Mouse (Mus musculus) neural tube, embryonic 15.5 days (tissue): ENCODE measurements around the gene Cldn3. TPM values are rescaled to one million over a fixed set of nuclear protein-coding genes. Genes with fewer than 3 reads are reported as not detected.
"Not testable (repeated sequence)": the region's sequence is repeated elsewhere in the genome, so short reads cannot be mapped to it uniquely, and the experiment has no call there.

ENCODE experiments used
- ATAC-seq: fragments of 200-750 bp; cut with Nextera tagmentation; 2 replicates; pipeline ENCODE4 v1.8.0; 2017; ENCODE audit warnings: mild to moderate bottlenecking, moderate TSS enrichment, moderate library complexity; ENCODE audit not compliant: low FRiP score
- H3K27ac ChIP-seq: fragments of 300-500 bp; sonication (generic); replicated peaks from 2 replicates; pipeline ENCODE4 v1.5.1; 2015; ENCODE audit warnings: mild to moderate bottlenecking, inconsistent platforms
- H3K27me3 ChIP-seq: fragments of 300-500 bp; sonication (generic); replicated peaks from 2 replicates; pipeline ENCODE4 v1.6.1; 2015; ENCODE audit warnings: inconsistent platforms
- H3K36me3 ChIP-seq: fragments of 300-500 bp; sonication (generic); 2 replicates; pipeline ENCODE4 v1.6.1; 2015; ENCODE audit warnings: inconsistent platforms
- H3K4me1 ChIP-seq: fragments of 300-500 bp; sonication (generic); 2 replicates; pipeline ENCODE4 v1.6.1; 2015; ENCODE audit warnings: inconsistent platforms
- H3K4me2 ChIP-seq: fragments of 300-500 bp; sonication (generic); 2 replicates; pipeline ENCODE4 v1.6.1; 2015; ENCODE audit warnings: inconsistent platforms, mild to moderate bottlenecking, moderate library complexity
- H3K4me3 ChIP-seq: fragments of 300-500 bp; sonication (generic); replicated peaks from 2 replicates; pipeline ENCODE4 v1.5.1; 2015; ENCODE audit warnings: mild to moderate bottlenecking, inconsistent platforms
- H3K9ac ChIP-seq: fragments of 300-500 bp; sonication (generic); replicated peaks from 2 replicates; pipeline ENCODE4 v1.6.1; 2015; ENCODE audit warnings: mild to moderate bottlenecking, inconsistent platforms
- H3K9me3 ChIP-seq: fragments of 300-500 bp; sonication (generic); replicated peaks from 2 replicates; pipeline ENCODE4 v1.6.1; 2016; ENCODE audit warnings: inconsistent platforms
- WGBS: fragments of 180-500 bp; shearing (Covaris S2); methylation state at CpG from one replicate; pipeline ENCODE4 v1.1.7; 2015; ENCODE audit warnings: mixed read lengths; 5-methylcytosine and 5-hydroxymethylcytosine counted together
- polyA plus RNA-seq: library from polyadenylated mRNA; unstranded; fragments of >200 nt; fragmentation: Nextera tagmentation; extraction: Ambion mirVana; gene quantifications from 2 replicates; pipeline ENCODE4 v1.2.1, GENCODE M21; 2015

The Cldn3 gene
- 0.96 and 16.8 TPM in 2 replicates for polyA plus RNA-seq

DNA sequence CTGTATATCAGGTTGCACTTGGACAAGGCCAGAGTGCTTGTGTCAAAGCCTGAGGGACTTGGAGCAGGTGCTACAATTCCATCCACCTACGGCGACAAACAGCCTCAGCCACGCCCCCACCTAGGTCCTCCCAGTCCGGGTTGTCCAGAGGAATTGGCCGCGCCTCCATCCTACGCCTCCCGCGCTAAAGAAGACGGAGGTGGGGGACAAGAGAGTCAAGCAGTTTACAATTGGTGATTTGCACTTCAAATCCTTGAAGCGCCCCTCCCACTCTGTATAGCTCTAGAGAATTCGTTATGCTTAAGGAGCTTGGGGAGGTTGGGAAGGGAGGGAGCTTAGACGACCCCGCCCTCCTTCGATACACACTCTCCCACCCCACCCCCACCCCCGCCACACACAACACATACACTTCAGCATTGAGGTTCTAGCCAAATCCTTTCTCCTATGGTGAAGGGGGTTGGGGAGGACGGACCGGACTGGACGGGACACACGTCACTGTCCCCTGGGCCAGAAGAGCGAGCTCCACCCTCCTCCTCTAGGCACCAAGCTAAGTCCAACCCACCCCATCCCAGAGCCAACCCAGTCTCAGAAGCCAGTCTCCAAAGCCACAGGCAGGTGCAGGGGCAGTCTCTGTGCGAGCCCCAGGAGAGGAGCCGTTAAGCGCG lies at the start of gene Cldn3:
Gene Cldn3 (plus strand): TSS at position 582 of the 665 bp plus-strand sequence.
- Histone ChIP-seq H3K9ac (peak within 1 kb of the TSS; percentile 26; the same call in 1 of the 2 replicates), H3K9me3 (no peaks in the 10 kb centered on the region), H3K4me2 (peak within 1 kb of the TSS; percentile 45), H3K27me3 (peaks cover 54% of the 10 kb centered on the region), H3K4me3 (peak within 1 kb of the TSS; percentile 26), H3K36me3 (no peaks in the 10 kb centered on the region), H3K4me1 (peaks cover 19% of the 10 kb centered on the region), H3K27ac (no peak within 1 kb of the TSS)
- 4% methylated on average over 25 of the region's 25 CpGs for WGBS
- ATAC-seq: no peak

DNA sequence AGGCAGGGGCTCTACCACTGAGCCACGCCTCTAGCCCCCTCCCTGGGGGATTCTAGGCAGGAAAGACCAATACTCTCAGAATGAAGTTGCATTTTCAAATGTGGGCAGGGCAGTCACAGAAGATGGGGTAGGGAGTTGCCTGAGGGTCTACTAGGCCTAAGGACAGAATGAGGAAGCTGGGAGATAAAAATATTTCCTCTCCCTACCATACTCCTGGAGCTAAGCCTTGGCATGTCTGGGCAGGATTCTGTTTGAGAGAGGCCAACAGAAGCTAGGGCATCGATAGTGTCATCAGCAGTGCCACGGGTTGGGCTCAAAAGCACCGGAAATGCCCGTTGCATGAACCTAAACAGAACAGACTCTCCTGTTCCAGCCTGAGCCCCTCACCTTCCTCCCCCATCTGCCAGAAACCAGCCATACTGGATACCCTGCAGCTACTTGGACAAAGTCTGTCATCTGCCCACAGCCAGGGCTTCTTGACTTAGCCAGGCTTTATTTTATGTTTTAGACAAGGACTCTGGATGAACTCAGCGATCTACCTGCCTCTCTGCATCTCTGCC lies 49.3 kb upstream of the Cldn3 start:
- WGBS: 90% methylated on average over 6 of the region's 6 CpGs
- Histone ChIP-seq H3K9ac (no peak overlapping the region), H3K4me2 (no peak overlapping the region)

DNA sequence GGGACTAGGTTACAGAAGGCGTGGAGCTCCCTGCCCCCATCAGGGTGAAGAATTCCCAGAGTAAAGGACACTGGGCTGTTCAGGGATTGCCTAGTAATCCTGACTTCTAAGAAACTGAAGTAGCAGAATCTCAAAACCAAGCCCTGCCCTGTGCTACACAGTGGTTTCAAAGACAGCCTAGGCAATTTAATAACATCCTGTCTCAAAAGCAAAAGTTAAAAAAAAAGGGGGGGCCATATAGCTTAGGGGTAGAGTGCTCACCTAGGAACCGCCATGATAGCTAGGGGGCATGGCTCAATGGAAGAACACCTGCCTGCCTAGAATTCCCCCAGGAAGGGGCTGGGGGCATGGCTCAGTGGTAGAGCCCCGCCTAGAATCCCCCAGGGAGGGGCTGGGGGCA lies 46.9 kb upstream of the Cldn3 start:
- WGBS: 73% methylated on average over 3 of the region's 3 CpGs
- Histone ChIP-seq H3K9me3 (no peaks in the 10 kb centered on the region), H3K27ac (no peak overlapping the region), H3K36me3 (no peaks in the 10 kb centered on the region), H3K9ac (no peak overlapping the region), H3K27me3 (no peaks in the 10 kb centered on the region), H3K4me3 (no peak overlapping the region), H3K4me1 (no peaks in the 10 kb centered on the region), H3K4me2 (no peak overlapping the region)
- ATAC-seq: no peak

More for the DNA sequence above, 49.3 kb upstream of the Cldn3 start:
- no peaks in the 10 kb centered on the region for H3K9me3 ChIP-seq
- ATAC-seq: no peak
- H3K27me3 ChIP-seq: no peaks in the 10 kb centered on the region
- no peaks in the 10 kb centered on the region for H3K36me3 ChIP-seq
- H3K4me3 ChIP-seq: no peak overlapping the region
- peaks cover 8% of the 10 kb centered on the region for H3K4me1 ChIP-seq
- H3K27ac ChIP-seq: no peak overlapping the region

DNA sequence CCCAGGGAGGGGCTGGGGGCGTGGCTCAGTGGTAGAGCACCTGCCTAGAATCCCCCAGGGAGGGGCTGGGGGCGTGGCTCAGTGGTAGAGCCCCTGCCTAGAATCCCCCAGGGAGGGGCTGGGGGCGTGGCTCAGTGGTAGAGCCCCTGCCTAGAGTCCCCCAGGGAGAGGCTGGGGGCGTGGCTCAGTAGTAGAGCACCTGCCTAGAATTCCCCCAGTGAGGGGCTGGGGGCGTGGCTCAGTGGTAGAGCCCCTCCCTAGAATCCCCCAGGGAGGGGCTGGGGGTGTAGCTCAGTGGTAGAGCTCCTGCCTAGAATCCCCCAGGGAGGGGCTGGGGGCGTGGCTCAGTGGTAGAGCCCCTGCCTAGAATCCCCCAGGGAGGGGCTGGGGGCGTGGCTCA lies 46.5 kb upstream of the Cldn3 start:
- 87% methylated on average over 3 of the region's 7 CpGs for WGBS
- not testable (repeated sequence) for H3K9me3 ChIP-seq, ATAC-seq, H3K9ac ChIP-seq, H3K4me3 ChIP-seq, H3K4me1 ChIP-seq, H3K4me2 ChIP-seq, H3K27me3 ChIP-seq, H3K27ac ChIP-seq, H3K36me3 ChIP-seq

DNA sequence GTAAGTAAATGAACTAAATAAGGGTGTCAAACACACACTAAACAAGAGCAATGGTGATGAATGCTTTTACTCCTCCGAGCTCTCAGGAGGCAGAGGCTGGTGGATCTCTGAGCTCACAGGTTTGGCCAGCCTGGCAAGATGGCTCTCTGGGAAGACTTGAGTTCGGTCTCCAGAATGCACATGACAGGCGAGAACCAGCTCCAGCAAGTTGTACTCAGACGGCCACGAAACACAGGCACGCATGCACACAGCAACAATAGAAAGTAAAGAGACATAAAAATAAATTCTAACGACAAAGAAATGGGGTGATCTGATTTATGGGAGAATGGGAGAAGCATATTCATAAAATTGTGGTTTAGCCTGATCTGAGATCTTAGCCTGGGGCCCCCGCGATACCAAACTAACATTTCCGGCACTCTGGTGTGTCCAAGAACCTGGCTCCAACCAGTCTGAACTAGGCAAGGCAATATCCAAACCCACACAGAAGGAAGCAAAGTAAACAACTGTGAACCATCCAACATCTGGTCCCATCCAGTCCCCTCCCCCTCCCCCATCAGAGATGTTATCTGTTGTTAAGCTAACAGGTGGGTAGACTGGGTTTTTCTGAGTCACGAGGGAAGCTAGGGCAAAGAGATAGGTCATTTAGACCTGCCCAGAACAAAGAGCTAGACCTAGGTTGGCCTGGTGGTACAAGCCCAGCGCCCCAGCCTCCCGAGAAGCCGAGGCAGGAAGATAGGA lies 44.4 kb upstream of the Cldn3 start:
- no peak for ATAC-seq
- no peaks in the 10 kb centered on the region for H3K36me3 ChIP-seq
- H3K4me2 ChIP-seq: no peak overlapping the region
- no peaks in the 10 kb centered on the region for H3K9me3 ChIP-seq
- no peak overlapping the region for H3K4me3 ChIP-seq
- no peak overlapping the region for H3K9ac ChIP-seq
- peaks cover 7% of the 10 kb centered on the region for H3K4me1 ChIP-seq
- peaks cover 15% of the 10 kb centered on the region for H3K27me3 ChIP-seq
- no peak overlapping the region for H3K27ac ChIP-seq
- WGBS: 85% methylated on average over 14 of the region's 14 CpGs

DNA sequence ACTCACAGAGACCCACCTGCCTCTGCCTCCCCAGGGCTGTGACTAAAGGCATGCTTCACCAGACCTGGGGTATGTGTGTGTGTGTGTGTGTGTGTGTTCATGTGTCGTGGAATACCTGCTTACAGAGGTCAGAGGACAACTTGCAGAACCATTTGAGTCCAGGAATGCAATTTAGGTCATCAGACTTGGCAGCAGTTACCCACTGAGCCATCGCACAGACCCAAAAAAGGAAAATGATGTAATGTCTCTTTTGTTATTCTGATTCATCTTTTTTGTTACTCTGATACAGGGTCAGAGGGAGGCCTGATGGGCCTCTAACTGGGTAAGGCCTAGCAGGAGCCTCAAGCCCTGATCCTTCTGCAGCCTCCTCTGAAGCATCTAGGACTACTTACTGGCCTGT lies 43.3 kb upstream of the Cldn3 start:
- no peak for ATAC-seq
- no peak overlapping the region for H3K4me2 ChIP-seq
- no peaks in the 10 kb centered on the region for H3K9me3 ChIP-seq
- no peak overlapping the region for H3K4me3 ChIP-seq
- H3K27ac ChIP-seq: no peak overlapping the region
- peaks cover 11% of the 10 kb centered on the region for H3K4me1 ChIP-seq
- no peaks in the 10 kb centered on the region for H3K36me3 ChIP-seq
- 79% methylated on average over 2 of the region's 2 CpGs for WGBS
- no peak overlapping the region for H3K9ac ChIP-seq
- peaks cover 24% of the 10 kb centered on the region for H3K27me3 ChIP-seq

DNA sequence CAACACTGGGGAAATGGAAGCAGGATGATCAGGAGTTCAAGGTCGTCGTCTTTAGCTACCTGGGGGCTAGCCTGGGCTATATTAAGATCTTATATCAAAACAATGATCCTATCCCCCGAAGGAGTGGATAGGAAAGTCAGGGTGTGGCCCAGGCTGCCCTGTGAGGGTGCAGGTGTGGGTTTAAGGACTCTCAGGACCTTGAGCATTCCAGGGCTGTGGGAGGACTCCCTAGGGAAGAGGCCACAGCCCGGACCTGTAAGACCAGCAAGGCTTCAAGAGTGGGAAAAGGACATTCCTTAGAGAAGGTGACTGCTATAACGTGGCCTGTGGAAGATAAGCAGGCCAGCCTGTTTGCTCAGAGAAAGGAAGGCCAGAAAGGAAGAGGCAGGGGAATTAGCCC lies 41.8 kb upstream of the Cldn3 start:
- H3K36me3 ChIP-seq: no peaks in the 10 kb centered on the region
- ATAC-seq: no peak
- H3K27me3 ChIP-seq: peaks cover 24% of the 10 kb centered on the region
- H3K9me3 ChIP-seq: no peaks in the 10 kb centered on the region
- WGBS: 70% methylated on average over 5 of the region's 5 CpGs
- H3K27ac ChIP-seq: no peak overlapping the region
- H3K4me2 ChIP-seq: no peak overlapping the region
- H3K4me3 ChIP-seq: no peak overlapping the region
- peaks cover 11% of the 10 kb centered on the region for H3K4me1 ChIP-seq
- H3K9ac ChIP-seq: no peak overlapping the region

DNA sequence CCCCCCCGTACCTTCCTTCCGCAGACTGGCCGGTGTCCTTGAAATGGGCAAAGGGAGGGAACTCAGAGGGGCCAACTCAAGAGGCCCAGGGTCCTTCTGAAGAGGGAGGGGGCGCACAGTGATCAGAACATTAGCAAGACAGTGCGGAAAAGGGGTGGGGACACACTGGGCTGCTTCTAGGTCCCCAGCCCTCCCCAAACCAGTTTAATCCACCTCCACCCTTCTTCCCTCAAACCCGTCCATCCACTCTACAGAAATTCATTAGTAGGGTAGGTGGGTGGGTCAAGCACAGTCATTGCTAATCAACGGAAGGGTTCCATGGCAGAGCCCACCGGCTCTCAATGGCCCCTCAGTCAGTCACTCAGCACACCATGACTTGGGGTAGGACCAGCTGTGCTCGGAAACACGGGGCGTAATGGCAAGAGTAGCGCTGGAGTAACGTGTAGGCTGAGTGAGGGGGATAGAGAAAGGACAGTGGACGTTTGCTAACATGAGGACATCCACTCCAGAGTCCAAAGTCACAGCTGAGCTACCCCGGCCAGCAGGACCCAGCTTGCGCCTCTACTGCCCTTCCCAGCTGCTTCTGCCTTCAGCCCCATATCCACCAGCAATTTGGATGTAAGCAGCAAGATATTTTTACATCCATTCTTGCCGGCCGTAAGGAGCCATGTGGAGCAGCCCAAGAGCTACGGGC lies 40.6 kb upstream of the Cldn3 start:
- H3K36me3 ChIP-seq: no peaks in the 10 kb centered on the region
- peaks cover 24% of the 10 kb centered on the region for H3K27me3 ChIP-seq
- no peak overlapping the region for H3K9ac ChIP-seq
- ATAC-seq: no peak
- WGBS: 54% methylated on average over 16 of the region's 19 CpGs
- H3K9me3 ChIP-seq: no peaks in the 10 kb centered on the region
- H3K4me1 ChIP-seq: peaks cover 11% of the 10 kb centered on the region
- H3K27ac ChIP-seq: no peak overlapping the region
- no peak overlapping the region for H3K4me3 ChIP-seq
- no peak overlapping the region for H3K4me2 ChIP-seq

DNA sequence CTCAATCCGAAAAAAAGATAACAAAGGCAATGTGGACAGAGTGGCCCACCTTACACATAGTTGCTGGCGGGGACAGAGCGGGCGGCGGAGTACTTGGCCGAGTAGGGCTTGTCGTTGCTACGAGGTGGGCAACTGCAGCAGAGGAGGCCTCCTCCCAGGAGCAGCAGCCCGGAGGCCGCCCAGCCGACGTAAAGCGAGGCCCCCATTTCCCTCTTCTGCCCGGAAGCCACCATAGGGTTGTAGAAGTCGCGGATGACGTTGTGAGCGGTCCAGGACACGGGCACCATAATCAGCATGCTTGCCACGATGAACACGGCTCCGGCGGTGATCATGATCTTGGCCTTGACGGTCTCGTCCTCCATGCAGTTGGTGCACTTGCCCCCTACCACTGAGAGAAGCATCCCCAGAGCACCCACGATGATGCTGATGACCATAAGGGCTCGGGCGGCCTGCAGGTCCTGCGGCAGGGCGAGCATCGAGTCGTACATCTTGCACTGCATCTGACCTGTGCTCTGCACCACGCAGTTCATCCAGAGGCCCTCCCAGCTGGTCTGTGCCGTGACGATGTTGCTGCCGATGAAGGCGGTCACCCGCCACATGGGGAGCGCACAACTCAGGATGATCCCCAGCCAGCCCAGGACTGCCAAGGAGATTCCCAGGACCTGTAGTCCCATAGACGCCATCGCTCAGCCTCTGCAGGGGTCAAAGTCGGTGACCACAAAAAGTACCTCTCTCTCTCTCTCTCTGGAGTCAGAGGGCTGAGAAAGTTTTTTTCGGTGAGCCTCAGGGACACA lies 39.8 kb upstream of the Cldn3 start:
- WGBS: 17% methylated on average over 43 of the region's 43 CpGs
- Histone ChIP-seq H3K4me2 (no peak overlapping the region), H3K27ac (no peak overlapping the region), H3K4me3 (no peak overlapping the region), H3K9ac (no peak overlapping the region), H3K27me3 (peaks cover 24% of the 10 kb centered on the region), H3K4me1 (peaks cover 11% of the 10 kb centered on the region), H3K36me3 (no peaks in the 10 kb centered on the region), H3K9me3 (no peaks in the 10 kb centered on the region)
- no peak for ATAC-seq

DNA sequence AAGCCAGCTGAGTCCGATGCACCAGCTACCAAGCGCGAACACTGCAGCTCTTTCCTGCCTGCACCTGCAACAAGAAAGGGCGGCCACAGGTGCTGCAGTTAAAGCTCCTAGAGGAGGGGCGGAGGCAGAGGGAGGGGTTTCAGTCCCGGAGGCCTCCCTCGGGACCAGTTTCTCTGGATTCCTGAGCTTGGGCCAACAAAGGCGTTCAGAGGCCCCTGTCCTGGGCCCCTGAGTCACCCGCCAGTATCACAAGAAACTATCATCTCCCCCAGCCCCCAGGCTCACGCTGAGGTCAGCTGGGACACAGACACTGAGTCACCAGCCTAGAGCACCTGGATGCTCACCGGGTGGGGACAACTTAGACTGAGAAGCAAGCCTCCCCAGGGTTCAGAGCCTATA lies 39.2 kb upstream of the Cldn3 start, which contains the start of gene Cldn4:
Gene Cldn4 (minus strand): TSS at position 78 of the 399 bp plus-strand sequence.
- Histone ChIP-seq H3K27me3 (peaks cover 24% of the 10 kb centered on the region), H3K36me3 (no peaks in the 10 kb centered on the region), H3K4me3 (no peak within 1 kb of the TSS), H3K4me1 (peaks cover 11% of the 10 kb centered on the region), H3K9me3 (no peaks in the 10 kb centered on the region), H3K27ac (no peak within 1 kb of the TSS), H3K9ac (no peak within 1 kb of the TSS), H3K4me2 (no peak within 1 kb of the TSS)
- no peak for ATAC-seq
- WGBS: 12% methylated on average over 11 of the region's 11 CpGs
